Mouse (Mus musculus): ENCODE data around the gene Gm18596. TPM values are rescaled to one million over a fixed set of nuclear protein-coding genes. Genes with fewer than 3 reads are reported as not detected.

The Gm18596 gene
- not detected for polyA plus RNA-seq (2017; shearing (Covaris generic))

GRCm38 (mm10) chr10:77741924-77742688 lies at the start of gene Gm18596:
TSS of gene Gm18596 (minus strand) at chr10:77742638.

GRCm38 (mm10) chr10:77787876-77788275 lies 45.4 kb upstream of the Gm18596 start, which contains the start of gene Gm7137:
TSS of gene Gm7137 (minus strand) at chr10:77788200.

GRCm38 (mm10) chr10:77782442-77782841 lies 40.0 kb upstream of the Gm18596 start, which contains the start of gene Gm3250:
TSS of gene Gm3250 (minus strand) at chr10:77782542.

GRCm38 (mm10) chr10:77776844-77777243 lies 34.4 kb upstream of the Gm18596 start, which contains the start of gene Gm7138:
TSS of gene Gm7138 (minus strand) at chr10:77776944.

GRCm38 (mm10) chr10:77771225-77771624 lies 28.8 kb upstream of the Gm18596 start, which contains the start of gene Gm3238:
TSS of gene Gm3238 (minus strand) at chr10:77771325.

GRCm38 (mm10) chr10:77759582-77759981 lies 17.1 kb upstream of the Gm18596 start, which contains the start of gene Gm3233:
TSS of gene Gm3233 (minus strand) at chr10:77759682.

GRCm38 (mm10) chr10:77751254-77751653 lies 8.8 kb upstream of the Gm18596 start, which contains the start of gene Gm9736:
TSS of gene Gm9736 (minus strand) at chr10:77751354.

GRCm38 (mm10) chr10:77726186-77726585 lies 16.3 kb downstream of the Gm18596 start, which contains the start of gene Gm10100:
TSS of gene Gm10100 (plus strand) at chr10:77726486.

GRCm38 (mm10) chr10:77720299-77720698 lies 22.1 kb downstream of the Gm18596 start, which contains the start of gene Krtap12-1:
TSS of gene Krtap12-1 (plus strand) at chr10:77720599.

GRCm38 (mm10) chr10:77715507-77715906 lies 26.9 kb downstream of the Gm18596 start, which contains the start of gene Gm10142:
TSS of gene Gm10142 (plus strand) at chr10:77715807.

GRCm38 (mm10) chr10:77711157-77711556 lies 31.3 kb downstream of the Gm18596 start, which contains the start of gene Gm10024:
TSS of gene Gm10024 (plus strand) at chr10:77711457.

GRCm38 (mm10) chr10:77706326-77706725 lies 36.1 kb downstream of the Gm18596 start, which contains the start of gene Gm10272:
TSS of gene Gm10272 (plus strand) at chr10:77706626.

GRCm38 (mm10) chr10:77697133-77697532 lies 45.3 kb downstream of the Gm18596 start, which contains the start of gene Gm9508:
TSS of gene Gm9508 (minus strand) at chr10:77697233.

Other genes with a start within 250 kb of the Gm18596 start
- gene Fam207a, start 226.9 kb downstream of the Gm18596 start, polyA plus RNA-seq (2017; shearing (Covaris generic)) = 53.3 TPM
- 668 TPM for gene Itgb2, start 212.4 kb downstream of the Gm18596 start, polyA plus RNA-seq (2017; shearing (Covaris generic))
- gene Pttg1ip, start 160.9 kb downstream of the Gm18596 start, polyA plus RNA-seq (2017; shearing (Covaris generic)) = 130 TPM
- gene Sumo3, start 136.5 kb downstream of the Gm18596 start, polyA plus RNA-seq (2017; shearing (Covaris generic)) = 133 TPM
- not detected for gene Gm49325, start 136.4 kb downstream of the Gm18596 start, polyA plus RNA-seq (2017; shearing (Covaris generic))
- gene Ube2g2, start 120.4 kb downstream of the Gm18596 start, polyA plus RNA-seq (2017; shearing (Covaris generic)) = 75.8 TPM
- gene Tspear, start 56.1 kb downstream of the Gm18596 start, polyA plus RNA-seq (2017; shearing (Covaris generic)) = 0.69 TPM
- not detected for gene Gm19402, start 51.9 kb downstream of the Gm18596 start, polyA plus RNA-seq (2017; shearing (Covaris generic))
- not detected for gene Gm9508, start 45.4 kb downstream of the Gm18596 start, polyA plus RNA-seq (2017; shearing (Covaris generic))
- not detected for gene Gm10272, start 36.0 kb downstream of the Gm18596 start, polyA plus RNA-seq (2017; shearing (Covaris generic))
- not detected for gene Gm10024, start 31.2 kb downstream of the Gm18596 start, polyA plus RNA-seq (2017; shearing (Covaris generic))
- gene Gm10142, start 26.8 kb downstream of the Gm18596 start, polyA plus RNA-seq (2017; shearing (Covaris generic)) = not detected
- not detected for gene Krtap12-1, start 22.0 kb downstream of the Gm18596 start, polyA plus RNA-seq (2017; shearing (Covaris generic))
- gene Gm10100, start 16.2 kb downstream of the Gm18596 start, polyA plus RNA-seq (2017; shearing (Covaris generic)) = not detected
- not detected for gene Gm9736, start 8.7 kb upstream of the Gm18596 start, polyA plus RNA-seq (2017; shearing (Covaris generic))
- not detected for gene Gm3233, start 17.0 kb upstream of the Gm18596 start, polyA plus RNA-seq (2017; shearing (Covaris generic))
- not detected for gene Gm3238, start 28.7 kb upstream of the Gm18596 start, polyA plus RNA-seq (2017; shearing (Covaris generic))
- gene Gm7138, start 34.3 kb upstream of the Gm18596 start, polyA plus RNA-seq (2017; shearing (Covaris generic)) = not detected
- not detected for gene Gm3250, start 39.9 kb upstream of the Gm18596 start, polyA plus RNA-seq (2017; shearing (Covaris generic))
- gene Gm7137, start 45.6 kb upstream of the Gm18596 start, polyA plus RNA-seq (2017; shearing (Covaris generic)) = not detected
- gene Gm9639, start 52.4 kb upstream of the Gm18596 start, polyA plus RNA-seq (2017; shearing (Covaris generic)) = not detected
- not detected for gene Gm19668, start 56.5 kb upstream of the Gm18596 start, polyA plus RNA-seq (2017; shearing (Covaris generic))
- gene Gm9507, start 69.2 kb upstream of the Gm18596 start, polyA plus RNA-seq (2017; shearing (Covaris generic)) = not detected
- not detected for gene Gm2696, start 72.0 kb upstream of the Gm18596 start, polyA plus RNA-seq (2017; shearing (Covaris generic))
- not detected for gene Krtap10-4, start 84.5 kb upstream of the Gm18596 start, polyA plus RNA-seq (2017; shearing (Covaris generic))
- not detected for gene Krtap10-10, start 93.3 kb upstream of the Gm18596 start, polyA plus RNA-seq (2017; shearing (Covaris generic))
- gene Gm36176, start 104.2 kb upstream of the Gm18596 start, polyA plus RNA-seq (2017; shearing (Covaris generic)) = not detected
- not detected for gene Gm10318, start 110.2 kb upstream of the Gm18596 start, polyA plus RNA-seq (2017; shearing (Covaris generic))
- not detected for gene Gm3285, start 119.3 kb upstream of the Gm18596 start, polyA plus RNA-seq (2017; shearing (Covaris generic))
- not detected for gene Lrrc3, start 159.9 kb upstream of the Gm18596 start, polyA plus RNA-seq (2017; shearing (Covaris generic))
- gene Trpm2, start 227.9 kb upstream of the Gm18596 start, polyA plus RNA-seq (2017; shearing (Covaris generic)) = 0.71 TPM
- gene 1810043G02Rik, start 235.9 kb upstream of the Gm18596 start, polyA plus RNA-seq (2017; shearing (Covaris generic)) = 11.9 TPM

Data from inflammation-experienced regulatory T-cells, adult 16 weeks (primary cell).